Mouse (Mus musculus) left cerebral cortex, postnatal 36 days (tissue): ENCODE results near the gene Gm20403. TPM values are rescaled to one million over a fixed set of nuclear protein-coding genes. Genes with fewer than 3 reads are reported as not detected.

Source experiments
- DNase-seq, 2 experiments: peaks; one replicate each; pipeline ENCODE4 v3.0.0; 2021 to 2022; ENCODE audit warnings: low spot score in 2 of 2, mixed read lengths in 1 of 2
- intact Hi-C: fragments of 180-260 bp; cut with DNase I; formaldehyde crosslinking; loops from one replicate; pipeline ENCODE4 v1.15.1; 2025
- total RNA-seq, 2 experiments: library from RNA; stranded (reverse); gene quantifications; 2 replicates each; pipeline ENCODE4 v1.2.3; 2021

Gm20403 gene
- total RNA-seq, 2 experiments from 2014 or later: not detected

GRCm38 (mm10) chr12:54994418-54994817 lies 8.1 kb upstream of the Gm20403 start:
- intact Hi-C loops: no loop called here

GRCm38 (mm10) chr12:54994068-54994386 lies 7.7 kb upstream of the Gm20403 start:
- peak; percentile 7 to 18 for DNase-seq
- intact Hi-C loops: no loop called here

More at GRCm38 (mm10) chr12:54994418-54994817, 8.1 kb upstream of the Gm20403 start:
- DNase-seq: no peak

- intact Hi-C loops: no loop called here
- DNase-seq: peak in 1 of 2 experiments; percentile 17
These were observed 7.1 kb upstream of the Gm20403 start for GRCm38 (mm10) chr12:54993246-54994067.

GRCm38 (mm10) chr12:54992814-54993213 lies 6.5 kb upstream of the Gm20403 start:
- DNase-seq: no peak
- intact Hi-C loops: no loop called here

GRCm38 (mm10) chr12:54988323-54988850 lies 2.1 kb upstream of the Gm20403 start:
- intact Hi-C loops: loop anchor here (10.0 kb wide), 1 partner anchor 124 kb away; the partner anchor contains the start of gene Cfl2
- no peak for DNase-seq

- DNase-seq: no peak
- intact Hi-C loops: loop anchor here (10.0 kb wide), 1 partner anchor 122 kb away; the partner anchor contains the start of gene Cfl2
These were observed 827 bp upstream of the Gm20403 start for GRCm38 (mm10) chr12:54987156-54987555.

- DNase-seq: peak; percentile 38 to 51
- intact Hi-C loops: loop anchor here (2.0 to 10.0 kb wide), 2 partner anchors 21 to 121 kb away; partner anchors contain the start of gene Cfl2
These were observed 875 bp downstream of the Gm20403 start for GRCm38 (mm10) chr12:54985257-54986051.

- peak; percentile 42 to 60 for DNase-seq
- intact Hi-C loops: loop anchor here (2.0 to 10.0 kb wide), 2 partner anchors 22 to 120 kb away; partner anchors contain the start of gene Cfl2
These were observed 1.6 kb downstream of the Gm20403 start for GRCm38 (mm10) chr12:54984701-54985256.

GRCm38 (mm10) chr12:54982935-54983715 lies 3.2 kb downstream of the Gm20403 start:
- intact Hi-C loops: loop anchor here (10.0 kb wide), 1 partner anchor 118 kb away; the partner anchor contains the start of gene Cfl2
- no peak for DNase-seq

GRCm38 (mm10) chr12:54981962-54982361 lies 4.4 kb downstream of the Gm20403 start:
- DNase-seq: no peak
- intact Hi-C loops: loop anchor here (10.0 kb wide), 1 partner anchor 117 kb away; the partner anchor contains the start of gene Cfl2

GRCm38 (mm10) chr12:54980939-54981338 lies 5.4 kb downstream of the Gm20403 start:
- DNase-seq: no peak
- intact Hi-C loops: loop anchor here (10.0 kb wide), 1 partner anchor 116 kb away; the partner anchor contains the start of gene Cfl2

- intact Hi-C loops: loop anchor here (10.0 kb wide), 1 partner anchor 116 kb away; the partner anchor contains the start of gene Cfl2
- DNase-seq: no peak
These were observed 5.8 kb downstream of the Gm20403 start for GRCm38 (mm10) chr12:54980532-54980931.

- intact Hi-C loops: no loop called here
- DNase-seq: no peak
These were observed 17.3 kb downstream of the Gm20403 start for GRCm38 (mm10) chr12:54969033-54969432.

GRCm38 (mm10) chr12:54965532-54966160 lies 20.7 kb downstream of the Gm20403 start:
- intact Hi-C loops: no loop called here

GRCm38 (mm10) chr12:54959569-54959968 lies 26.8 kb downstream of the Gm20403 start:
- DNase-seq: no peak
- intact Hi-C loops: no loop called here

More at GRCm38 (mm10) chr12:54965532-54966160, 20.7 kb downstream of the Gm20403 start:
- no peak for DNase-seq

GRCm38 (mm10) chr12:54956974-54957373 lies 29.4 kb downstream of the Gm20403 start:
- intact Hi-C loops: no loop called here
- DNase-seq: no peak

GRCm38 (mm10) chr12:54956457-54956856 lies 29.9 kb downstream of the Gm20403 start:
- no peak for DNase-seq
- intact Hi-C loops: no loop called here

- intact Hi-C loops: no loop called here
- no peak for DNase-seq
These were observed 40.2 kb downstream of the Gm20403 start for GRCm38 (mm10) chr12:54946116-54946515.
